Mouse (Mus musculus) hindbrain, embryonic 14.5 days (tissue): Measurements from ENCODE around the gene Zbtb45. TPM values are rescaled to one million over a fixed set of nuclear protein-coding genes. Genes with fewer than 3 reads are reported as not detected.

Experiments used
- ATAC-seq: fragments of 200-750 bp; cut with Nextera tagmentation; 2 replicates; pipeline ENCODE4 v1.8.0; 2017; ENCODE audit warnings: moderate number of reproducible peaks, mild to moderate bottlenecking, moderate TSS enrichment, moderate library complexity; ENCODE audit not compliant: low FRiP score
- DNase-seq: peaks from one replicate; pipeline ENCODE4 v3.0.0-alpha.2; 2015; ENCODE audit warnings: low spot score
- H3K27ac ChIP-seq: fragments of 300-500 bp; sonication (generic); 2 replicates; pipeline ENCODE4 v1.5.1; 2014; ENCODE audit warnings: mild to moderate bottlenecking, moderate library complexity
- H3K27me3 ChIP-seq: fragments of 300-500 bp; sonication (generic); 2 replicates; pipeline ENCODE4 v1.6.1; 2014; ENCODE audit warnings: mild to moderate bottlenecking, low read length, mixed read lengths; ENCODE audit not compliant: control insufficient read depth, insufficient read depth
- H3K36me3 ChIP-seq: fragments of 300-500 bp; sonication (generic); replicated peaks from 2 replicates; pipeline ENCODE4 v1.6.1; 2014; ENCODE audit not compliant: control insufficient read depth, insufficient read depth
- H3K4me1 ChIP-seq: fragments of 300-500 bp; sonication (generic); replicated peaks from 2 replicates; pipeline ENCODE4 v1.6.1; 2014; ENCODE audit warnings: antibody characterized with exemption, low read length, mixed read lengths; ENCODE audit not compliant: control insufficient read depth, insufficient read depth
- H3K4me2 ChIP-seq: fragments of 300-500 bp; sonication (generic); replicated peaks from 2 replicates; pipeline ENCODE4 v1.6.1; 2014; ENCODE audit warnings: mild to moderate bottlenecking, moderate library complexity
- H3K4me3 ChIP-seq: fragments of 300-500 bp; sonication (generic); replicated peaks from 2 replicates; pipeline ENCODE4 v1.5.1; 2014; ENCODE audit warnings: mild to moderate bottlenecking, low read length
- H3K9ac ChIP-seq: fragments of 300-500 bp; sonication (generic); 2 replicates; pipeline ENCODE4 v1.6.1; 2014
- H3K9me3 ChIP-seq: fragments of 300-500 bp; sonication (generic); 2 replicates; pipeline ENCODE4 v1.6.1; 2016; ENCODE audit warnings: low read length; ENCODE audit not compliant: control insufficient read depth
- WGBS: fragments of 180-500 bp; shearing (Covaris S2); extraction: QIAGEN DNeasy Blood & Tissue Kit; methylation state at CpG from one replicate; pipeline ENCODE4 v1.1.7; 2014; 5-methylcytosine and 5-hydroxymethylcytosine counted together
- polyA plus RNA-seq: library from polyadenylated mRNA; unstranded; fragments of >200 nt; fragmentation: Nextera tagmentation; extraction: Ambion mirVana; gene quantifications from 2 replicates; pipeline ENCODE4 v1.2.1, GENCODE M21; 2014

The Zbtb45 gene
- polyA plus RNA-seq, 1 experiment from 2014 or later, result 37.9 TPM

- peak overlapping the region; percentile 98 for H3K27ac ChIP-seq
Measured at GRCm38 (mm10) chr7:13025511-13026112, 15.8 kb upstream of the Zbtb45 start.

GRCm38 (mm10) chr7:13024805-13025204 is 15.0 kb upstream of the Zbtb45 start:
- ATAC-seq (peak; percentile 65), DNase-seq (peak; percentile 68)
- peak overlapping the region; percentile 99 for H3K4me3 ChIP-seq
- no peaks in the 10 kb centered on the region for H3K9me3 ChIP-seq
- no peaks in the 10 kb centered on the region for H3K27me3 ChIP-seq
- peaks cover 27% of the 10 kb centered on the region for H3K4me1 ChIP-seq
- under 1% methylated on average over 29 of the region's 44 CpGs for WGBS
- H3K4me2 ChIP-seq, result peak overlapping the region; percentile 99
- peak overlapping the region; percentile 94 for H3K9ac ChIP-seq
- H3K36me3 ChIP-seq, result peaks cover 45% of the 10 kb centered on the region
- peak overlapping the region; percentile 98 for H3K27ac ChIP-seq

More at GRCm38 (mm10) chr7:13025511-13026112, 15.8 kb upstream of the Zbtb45 start:
- H3K4me2 ChIP-seq, result peak overlapping the region; percentile 99
- DNase-seq, result no peak
- H3K4me1 ChIP-seq, result peaks cover 27% of the 10 kb centered on the region
- peak overlapping the region; percentile 99 for H3K4me3 ChIP-seq
- H3K9me3 ChIP-seq, result no peaks in the 10 kb centered on the region
- peaks cover 53% of the 10 kb centered on the region for H3K36me3 ChIP-seq
- ATAC-seq, result no peak
- no peaks in the 10 kb centered on the region for H3K27me3 ChIP-seq
- peak overlapping the region; percentile 94 for H3K9ac ChIP-seq
- 34% methylated on average over 4 of the region's 4 CpGs for WGBS

DNA sequence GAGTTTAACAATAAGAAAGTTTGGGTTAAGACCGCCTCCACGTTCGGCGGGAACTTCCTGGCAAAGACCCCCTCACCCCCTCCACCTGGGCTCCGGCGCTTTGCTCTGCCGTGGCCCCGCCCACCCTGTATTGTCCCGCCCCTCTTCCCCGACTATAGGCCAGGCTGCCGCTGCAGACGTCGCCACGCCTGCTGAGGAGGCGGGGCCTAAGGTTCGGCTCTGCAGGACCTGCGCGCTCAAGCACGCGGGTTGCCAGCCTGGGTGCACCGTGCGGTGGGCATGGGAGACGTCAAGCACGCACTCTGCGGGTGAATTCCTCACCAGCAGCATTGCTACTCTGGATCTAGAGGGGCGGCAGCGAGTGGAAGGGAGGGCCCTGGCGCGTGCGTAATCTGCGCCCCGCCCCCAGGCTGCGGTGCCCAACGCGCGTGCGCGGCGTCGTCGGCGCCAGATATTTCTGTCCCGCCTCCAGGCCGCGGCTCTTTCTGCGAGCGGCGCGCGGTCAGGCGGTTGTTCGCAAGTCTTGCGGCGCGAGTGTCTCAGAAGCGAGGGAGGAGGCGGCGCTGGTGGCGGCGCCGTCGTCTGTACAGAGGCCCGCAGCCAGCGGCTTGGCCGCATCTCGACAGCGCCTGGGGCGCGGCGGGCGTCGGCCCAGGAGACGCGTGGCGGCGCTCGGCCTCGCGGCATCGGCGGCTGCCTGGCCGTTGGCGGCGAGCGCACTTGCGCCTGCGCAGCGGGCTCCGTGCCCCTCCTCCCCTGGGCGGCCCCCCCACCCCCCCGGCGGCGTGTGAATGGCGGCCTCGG is 14.3 kb upstream of the Zbtb45 start:
- under 1% methylated on average over 87 of the region's 95 CpGs for WGBS
- H3K36me3 ChIP-seq, result peaks cover 38% of the 10 kb centered on the region
- H3K27ac ChIP-seq, result peak overlapping the region; percentile 98
- peak overlapping the region; percentile 94 for H3K9ac ChIP-seq
- H3K4me1 ChIP-seq, result peaks cover 27% of the 10 kb centered on the region
- peak; percentile 90 for ATAC-seq
- no peaks in the 10 kb centered on the region for H3K27me3 ChIP-seq
- H3K9me3 ChIP-seq, result no peaks in the 10 kb centered on the region
- H3K4me2 ChIP-seq, result peak overlapping the region; percentile 99
- H3K4me3 ChIP-seq, result peak overlapping the region; percentile 99
- DNase-seq, result peak; percentile 94

DNA sequence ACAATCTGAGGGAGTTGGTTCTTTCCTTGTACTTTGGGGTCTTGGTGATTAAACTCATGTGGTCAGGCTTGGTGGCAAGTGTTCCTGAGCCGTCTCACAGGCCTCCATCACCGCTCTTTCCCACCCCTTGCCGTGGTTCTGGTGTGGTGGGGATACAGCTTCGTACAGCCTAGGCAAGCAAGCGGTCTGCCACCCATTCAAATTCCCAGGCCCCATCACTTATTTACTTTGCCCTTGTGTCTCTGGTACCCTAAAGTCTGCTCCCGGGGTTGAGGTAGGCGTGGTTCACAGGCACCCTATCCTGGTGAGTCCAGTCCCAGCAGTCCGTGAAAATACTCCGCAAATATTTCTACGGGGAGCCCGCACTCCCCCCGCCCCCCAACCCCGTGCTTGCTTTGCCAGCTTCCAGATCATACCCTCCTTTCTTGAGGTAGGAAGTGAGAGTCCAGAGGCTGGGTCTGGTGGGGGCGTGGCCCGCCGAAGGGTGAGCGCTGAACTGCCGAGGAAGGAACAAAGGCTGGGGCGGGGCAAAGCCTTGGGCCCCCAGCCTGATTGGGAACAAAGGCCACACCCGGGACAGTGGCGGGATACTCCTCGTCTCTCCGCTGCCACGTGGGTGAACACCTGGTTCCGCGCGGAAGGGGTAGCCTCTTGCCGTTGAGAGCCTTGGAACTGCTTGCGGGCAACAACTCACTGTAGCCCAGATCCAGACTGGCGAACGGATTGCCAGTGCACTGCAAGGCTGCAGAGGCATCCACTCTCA is 13.1 kb upstream of the Zbtb45 start:
- H3K27ac ChIP-seq, result peak overlapping the region; percentile 98
- WGBS, result 4% methylated on average over 31 of the region's 31 CpGs
- peak overlapping the region; percentile 99 for H3K4me3 ChIP-seq
- ATAC-seq (peak; percentile 32), DNase-seq (peak; percentile 57)
- H3K9me3 ChIP-seq, result no peaks in the 10 kb centered on the region
- H3K4me2 ChIP-seq, result peak overlapping the region; percentile 99
- peaks cover 26% of the 10 kb centered on the region for H3K36me3 ChIP-seq
- peak overlapping the region; percentile 94 for H3K9ac ChIP-seq
- peaks cover 27% of the 10 kb centered on the region for H3K4me1 ChIP-seq
- H3K27me3 ChIP-seq, result no peaks in the 10 kb centered on the region

- ATAC-seq (no peak), DNase-seq (no peak)
- no peaks in the 10 kb centered on the region for H3K9me3 ChIP-seq
- no peaks in the 10 kb centered on the region for H3K36me3 ChIP-seq
- no peak overlapping the region for H3K9ac ChIP-seq
- 91% methylated on average over 1 of the region's 1 CpGs for WGBS
- H3K27ac ChIP-seq, result no peak overlapping the region
- peaks cover 5% of the 10 kb centered on the region for H3K4me1 ChIP-seq
- no peak overlapping the region for H3K4me2 ChIP-seq
- no peaks in the 10 kb centered on the region for H3K27me3 ChIP-seq
- no peak overlapping the region for H3K4me3 ChIP-seq
Measured at GRCm38 (mm10) chr7:13015217-13015616, 5.4 kb upstream of the Zbtb45 start.

GRCm38 (mm10) chr7:13014275-13014839 is 4.5 kb upstream of the Zbtb45 start:
- H3K36me3 ChIP-seq, result no peaks in the 10 kb centered on the region
- WGBS, result 39% methylated on average over 6 of the region's 6 CpGs
- no peak for DNase-seq
- no peaks in the 10 kb centered on the region for H3K9me3 ChIP-seq
- no peak overlapping the region for H3K4me3 ChIP-seq
- H3K9ac ChIP-seq, result no peak overlapping the region
- H3K27me3 ChIP-seq, result no peaks in the 10 kb centered on the region
- no peak overlapping the region for H3K27ac ChIP-seq
- peaks cover 5% of the 10 kb centered on the region for H3K4me1 ChIP-seq
- ATAC-seq, result no peak
- H3K4me2 ChIP-seq, result no peak overlapping the region

GRCm38 (mm10) chr7:13013671-13014070 is 3.8 kb upstream of the Zbtb45 start:
- Histone ChIP-seq H3K4me1 (peaks cover 5% of the 10 kb centered on the region), H3K4me3 (no peak overlapping the region), H3K36me3 (no peaks in the 10 kb centered on the region), H3K27ac (no peak overlapping the region), H3K9me3 (no peaks in the 10 kb centered on the region), H3K4me2 (no peak overlapping the region), H3K9ac (no peak overlapping the region), H3K27me3 (no peaks in the 10 kb centered on the region)
- DNase-seq, result no peak
- ATAC-seq, result no peak
- WGBS, result 65% methylated on average over 4 of the region's 4 CpGs

DNA sequence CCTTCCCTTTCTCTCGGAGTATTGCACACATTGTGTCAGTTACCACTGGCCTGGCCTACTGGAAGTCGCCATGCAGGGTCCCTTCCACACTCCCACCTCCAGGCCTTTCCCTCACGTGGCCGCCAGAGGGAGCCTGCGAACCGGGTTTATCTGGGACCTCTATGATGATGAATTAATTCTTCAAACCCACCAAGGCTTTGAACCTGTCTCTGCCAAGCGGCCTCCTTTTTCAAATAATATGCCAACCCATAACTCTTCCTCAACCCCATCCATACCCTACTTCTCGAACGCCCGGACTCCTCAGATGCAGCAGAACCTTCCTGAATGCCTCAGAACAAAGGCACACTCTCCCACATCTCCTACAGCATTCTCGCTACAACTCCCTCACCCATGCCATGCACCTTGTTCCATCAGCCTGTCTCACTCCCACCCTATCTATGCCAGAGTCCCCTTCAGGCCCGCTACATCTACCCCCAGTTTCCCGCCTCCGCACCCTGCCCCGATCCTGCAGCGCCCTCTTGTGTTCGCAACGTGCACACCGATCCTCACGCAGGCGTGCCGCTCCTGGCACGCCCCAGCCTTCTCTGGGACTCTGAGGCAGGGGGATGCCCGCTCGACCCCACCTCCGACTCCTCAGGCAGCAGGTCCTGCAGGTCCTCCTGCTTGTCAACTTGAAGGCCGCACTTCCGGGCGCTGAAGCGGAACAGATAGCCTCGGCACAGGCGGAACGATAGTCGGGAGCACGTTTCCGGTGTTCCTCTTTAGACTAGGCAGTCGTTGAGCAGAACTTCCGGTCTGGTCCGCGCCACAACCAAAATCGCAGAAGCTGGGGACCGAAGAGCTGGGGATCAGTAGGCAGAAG is 460 bp downstream of the Zbtb45 start:
- Histone ChIP-seq H3K27ac (peak overlapping the region; percentile 93), H3K27me3 (no peaks in the 10 kb centered on the region), H3K4me2 (peak overlapping the region; percentile 60), H3K4me3 (peak overlapping the region; percentile 58), H3K9me3 (no peaks in the 10 kb centered on the region), H3K4me1 (peaks cover 15% of the 10 kb centered on the region), H3K36me3 (peaks cover 26% of the 10 kb centered on the region), H3K9ac (peak overlapping the region; percentile 80)
- ATAC-seq (peak; percentile 90), DNase-seq (peak; percentile 97)
- WGBS, result under 1% methylated on average over 42 of the region's 42 CpGs
